ENCODE assay signal across 26 mouse cellular contexts in genomic region chr12:100969808-100970207, GRCm38 (mm10). TPM values are rescaled to one million over a fixed set of nuclear protein-coding genes. Genes with fewer than 3 reads are reported as not detected.
A peak's percentile ranks its signal among the peaks of the same experiment; 100 is the strongest.
DNase-seq lines count a peak whose midpoint lies in the region; ATAC-seq and TF ChIP-seq lines count a peak whose summit lies in the region.
"Had no signal": no experiment of that assay in that cellular context is flagged by ENCODE, and none has a peak within 500 bp of the region (broad histone marks: within the 10 kb centered on the region; RNA-seq: fewer than 3 reads in every experiment).

No protein-coding gene starts in this region.

- H3K4me2 ChIP-seq in forebrain, postnatal 0 days (ENCODE audit: low read depth), result no peak overlapping the region
- H3K4me2 ChIP-seq: embryonic facial prominence, embryonic 13.5 days; heart, embryonic 11.5 days; hindbrain, embryonic 13.5 days had no signal

- H3K9me3 ChIP-seq in forebrain, postnatal 0 days (ENCODE audit: low read length), result no peaks in the 10 kb centered on the region
- no peaks in the 10 kb centered on the region for H3K9me3 ChIP-seq in forebrain, embryonic 10.5 days
- H3K9me3 ChIP-seq in heart, embryonic 10.5 days, result no peaks in the 10 kb centered on the region
- H3K9me3 ChIP-seq: embryonic facial prominence, embryonic 13.5 days; G1E; hindbrain, embryonic 10.5 days; hindbrain, embryonic 13.5 days had no signal

- no peak overlapping the region; the same call in 1 of the 2 replicates for H3K27ac ChIP-seq in forebrain, postnatal 0 days (ENCODE audit: low read depth, low read length)
- H3K27ac ChIP-seq in forebrain, embryonic 10.5 days, result no peak overlapping the region
- peak overlapping the region; percentile 62 for H3K27ac ChIP-seq in heart, embryonic 10.5 days
- H3K27ac ChIP-seq in layer of hippocampus, adult 2 months, result peak overlapping the region; percentile 32; the same call in 1 of the 2 replicates
- H3K27ac ChIP-seq: embryonic facial prominence, embryonic 13.5 days; heart, adult 2 months; hindbrain, embryonic 10.5 days; hindbrain, embryonic 13.5 days had no signal

- H3K4me1 ChIP-seq in forebrain, postnatal 0 days (ENCODE audit: insufficient read depth), result no peaks in the 10 kb centered on the region
- no peaks in the 10 kb centered on the region for H3K4me1 ChIP-seq in forebrain, embryonic 10.5 days
- peaks cover 23% of the 10 kb centered on the region for H3K4me1 ChIP-seq in heart, embryonic 10.5 days

- peak; percentile 25; the same call in 1 of the 2 replicates for ATAC-seq in forebrain, postnatal 0 days
- ATAC-seq: forebrain, embryonic 14.5 days; hindbrain, embryonic 16.5 days; Patski had no signal

- H3K9ac ChIP-seq in forebrain, postnatal 0 days, result no peak overlapping the region
- H3K9ac ChIP-seq: embryonic facial prominence, embryonic 13.5 days; hindbrain, embryonic 13.5 days had no signal

- DNase-seq in forebrain, postnatal 0 days, result no peak
- DNase-seq in forebrain, embryonic 10.5 days (ENCODE audit: extremely low spot score, low spot score), result no peak
- DNase-seq in heart, embryonic 10.5 days (ENCODE audit: low spot score), result no peak
- no peak for DNase-seq in heart, postnatal 4 days
- no peak for DNase-seq in layer of hippocampus, adult 2 months (ENCODE audit: low spot score in 2 of 2)
- no peak for DNase-seq in layer of hippocampus, adult 9-11 months
- no peak for DNase-seq in adrenal gland, adult 18-20 months (ENCODE audit: low spot score in 2 of 2)
- DNase-seq: adrenal gland, adult 2 months; adrenal gland, postnatal 14 days; B cell, adult 2 months; cerebellum, adult 11 months; cerebellum, adult 2 months; cerebellum, adult 9-11 months; cerebellum, postnatal 25 days; gastrocnemius, postnatal 14 days; heart, adult 2 months; kidney, adult 18-20 months had no signal

- no peak overlapping the region for H3K4me3 ChIP-seq in forebrain, postnatal 0 days (ENCODE audit: low read depth, low read length)
- H3K4me3 ChIP-seq in forebrain, embryonic 10.5 days, result no peak overlapping the region
- H3K4me3 ChIP-seq in heart, embryonic 10.5 days, result no peak overlapping the region
- no peak overlapping the region for H3K4me3 ChIP-seq in layer of hippocampus, adult 2 months
- H3K4me3 ChIP-seq: embryonic facial prominence, embryonic 13.5 days; heart, adult 2 months; hindbrain, embryonic 10.5 days; hindbrain, embryonic 13.5 days had no signal

- peaks cover 22% of the 10 kb centered on the region; the same call in 1 of the 2 replicates for H3K36me3 ChIP-seq in forebrain, postnatal 0 days (ENCODE audit: insufficient read depth)
- peaks cover 71% of the 10 kb centered on the region for H3K36me3 ChIP-seq in forebrain, embryonic 10.5 days (replicated peaks)
- H3K36me3 ChIP-seq in heart, embryonic 10.5 days, result no peaks in the 10 kb centered on the region
- H3K36me3 ChIP-seq: embryonic facial prominence, embryonic 13.5 days had no signal

- WGBS in forebrain, postnatal 0 days, result 68% methylated on average over 7 of the region's 7 CpGs
- 87% methylated on average over 7 of the region's 7 CpGs for WGBS in forebrain, embryonic 10.5 days
- 53% methylated on average over 7 of the region's 7 CpGs for WGBS in heart, embryonic 10.5 days

- no peaks in the 10 kb centered on the region for H3K27me3 ChIP-seq in forebrain, postnatal 0 days (ENCODE audit: insufficient read depth, low read length)
- no peaks in the 10 kb centered on the region for H3K27me3 ChIP-seq in forebrain, embryonic 10.5 days (ENCODE audit: poor library complexity, severe bottlenecking)
- H3K27me3 ChIP-seq in heart, embryonic 10.5 days (ENCODE audit: insufficient read depth, poor library complexity, severe bottlenecking), result peaks cover 39% of the 10 kb centered on the region
- H3K27me3 ChIP-seq: CH12.LX; embryonic facial prominence, embryonic 13.5 days; Patski had no signal

- no peak for TF ChIP-seq CTCF in forebrain, postnatal 0 days (IDR thresholded peaks at IDR 0.05; ENCODE audit: low read depth)
- TF ChIP-seq CTCF in layer of hippocampus, adult 2 months (conservative IDR thresholded peaks at IDR 0.05), result no peak

RNA-seq across cellular contexts. Expression of gene Ccdc88c, which starts 59.0 kb away (rescaled TPM):
- total RNA-seq in forebrain, postnatal 0 days (2014; rRNA removed), result 31.3 and 31.5 TPM in 2 replicates
- 12.4 and 14.6 TPM in 2 replicates for polyA plus RNA-seq in forebrain, postnatal 0 days (2015; fragmentation: Nextera tagmentation; extraction: Ambion mirVana)
- polyA plus RNA-seq in forebrain, embryonic 10.5 days (2016; fragmentation: Nextera tagmentation; extraction: Ambion mirVana), result 19.8 and 22.6 TPM in 2 replicates
- polyA plus RNA-seq in heart, embryonic 10.5 days (2016; fragmentation: Nextera tagmentation; extraction: Ambion mirVana), result 2.3 and 4.4 TPM in 2 replicates
- 10 to 100 TPM; 10.9 to 11.4 TPM for total RNA-seq in heart, postnatal 4 days (2021)
- 10 to 100 TPM; 24.3 to 33.7 TPM for total RNA-seq in layer of hippocampus, adult 2 months (2021)
- 1 to 10 TPM; 1.1 to 2.1 TPM for total RNA-seq in adrenal gland, adult 18-20 months (2021)

Comparison
In these comparisons a context has a peak if more than half of its experiments do, and no peak if none do; other contexts are left out.
1. H3K27ac ChIP-seq: peak in heart, embryonic 10.5 days (single experiment) and layer of hippocampus, adult 2 months (single experiment); none in forebrain, postnatal 0 days (single experiment) and forebrain, embryonic 10.5 days (single experiment).